Mouse (Mus musculus) embryonic facial prominence, embryonic 14.5 days (tissue): ENCODE measurements around the gene Ppp2r5c. TPM values are rescaled to one million over a fixed set of nuclear protein-coding genes. Genes with fewer than 3 reads are reported as not detected.

Source experiments
- ATAC-seq: fragments of 200-750 bp; cut with Nextera tagmentation; 2 replicates; pipeline ENCODE4 v1.8.0; 2017; ENCODE audit warnings: low read depth, moderate number of reproducible peaks, moderate TSS enrichment
- DNase-seq: peaks from one replicate; pipeline ENCODE4 v3.0.0-alpha.2; 2015; ENCODE audit warnings: low spot score
- H3K27ac ChIP-seq: fragments of 300-500 bp; sonication (generic); replicated peaks from 2 replicates; pipeline ENCODE4 v1.5.1; 2014; ENCODE audit warnings: low read depth, mild to moderate bottlenecking, low read length, moderate library complexity
- H3K27me3 ChIP-seq: fragments of 300-500 bp; sonication (generic); replicated peaks from 2 replicates; pipeline ENCODE4 v1.6.1; 2014; ENCODE audit warnings: low read length; ENCODE audit not compliant: control insufficient read depth, insufficient read depth
- H3K36me3 ChIP-seq: fragments of 300-500 bp; sonication (generic); 2 replicates; pipeline ENCODE4 v1.6.1; 2014; ENCODE audit warnings: low read length, mixed read lengths; ENCODE audit not compliant: control insufficient read depth, insufficient read depth
- H3K4me1 ChIP-seq: fragments of 300-500 bp; sonication (generic); 2 replicates; pipeline ENCODE4 v1.6.1; 2014; ENCODE audit warnings: antibody characterized with exemption, low read length; ENCODE audit not compliant: control insufficient read depth, insufficient read depth
- H3K4me2 ChIP-seq: fragments of 300-500 bp; sonication (generic); 2 replicates; pipeline ENCODE4 v1.6.1; 2014; ENCODE audit warnings: low read depth, mild to moderate bottlenecking, low read length, moderate library complexity, mixed read lengths
- H3K4me3 ChIP-seq: fragments of 300-500 bp; sonication (generic); 2 replicates; pipeline ENCODE4 v1.5.1; 2014; ENCODE audit warnings: low read depth, mild to moderate bottlenecking, low read length
- H3K9ac ChIP-seq: fragments of 300-500 bp; sonication (generic); 2 replicates; pipeline ENCODE4 v1.6.1; 2014; ENCODE audit warnings: low read depth, mild to moderate bottlenecking, low read length, moderate library complexity, mixed read lengths
- H3K9me3 ChIP-seq: fragments of 300-500 bp; sonication (generic); 2 replicates; pipeline ENCODE4 v1.6.1; 2016; ENCODE audit warnings: low read length; ENCODE audit not compliant: control insufficient read depth
- WGBS: fragments of 180-500 bp; shearing (Covaris S2); extraction: QIAGEN DNeasy Blood & Tissue Kit; methylation state at CpG from one replicate; pipeline ENCODE4 v1.1.7; 2014; 5-methylcytosine and 5-hydroxymethylcytosine counted together
- polyA plus RNA-seq: library from polyadenylated mRNA; unstranded; fragments of >200 nt; fragmentation: Nextera tagmentation; extraction: Ambion mirVana; gene quantifications from 2 replicates; pipeline ENCODE4 v1.2.1, GENCODE M21; 2014

Ppp2r5c gene
- polyA plus RNA-seq, 1 experiment from 2014 or later = 133 TPM

DNA sequence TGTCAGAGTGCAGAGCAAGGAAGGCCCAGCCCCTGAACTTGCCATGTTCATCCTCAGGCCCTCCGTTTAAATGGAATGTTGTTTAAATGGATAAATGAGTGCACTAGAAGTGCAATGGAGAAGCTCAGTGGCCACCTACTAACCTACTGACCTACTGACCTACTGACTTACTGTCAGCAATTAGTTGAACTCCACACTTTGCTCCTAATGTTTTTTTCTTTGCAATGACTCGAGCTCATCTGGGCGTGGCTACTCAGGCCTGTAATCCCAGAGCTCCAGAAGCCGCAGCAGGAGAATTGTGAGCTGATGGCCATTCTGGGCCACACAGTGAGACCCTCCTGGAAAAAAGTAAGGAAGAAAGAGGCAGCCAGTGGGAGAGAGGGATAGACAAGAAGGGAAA is 129.0 kb downstream of the Ppp2r5c start:
- 74% methylated on average over 4 of the region's 4 CpGs for WGBS
- H3K27ac ChIP-seq = no peak overlapping the region
- no peaks in the 10 kb centered on the region for H3K9me3 ChIP-seq
- H3K4me1 ChIP-seq = no peaks in the 10 kb centered on the region
- no peak overlapping the region for H3K4me3 ChIP-seq
- H3K27me3 ChIP-seq = no peaks in the 10 kb centered on the region
- H3K4me2 ChIP-seq = no peak overlapping the region
- no peak overlapping the region for H3K9ac ChIP-seq
- no peak for ATAC-seq
- no peak for DNase-seq
- peaks cover 66% of the 10 kb centered on the region; the same call in 1 of the 2 replicates for H3K36me3 ChIP-seq

DNA sequence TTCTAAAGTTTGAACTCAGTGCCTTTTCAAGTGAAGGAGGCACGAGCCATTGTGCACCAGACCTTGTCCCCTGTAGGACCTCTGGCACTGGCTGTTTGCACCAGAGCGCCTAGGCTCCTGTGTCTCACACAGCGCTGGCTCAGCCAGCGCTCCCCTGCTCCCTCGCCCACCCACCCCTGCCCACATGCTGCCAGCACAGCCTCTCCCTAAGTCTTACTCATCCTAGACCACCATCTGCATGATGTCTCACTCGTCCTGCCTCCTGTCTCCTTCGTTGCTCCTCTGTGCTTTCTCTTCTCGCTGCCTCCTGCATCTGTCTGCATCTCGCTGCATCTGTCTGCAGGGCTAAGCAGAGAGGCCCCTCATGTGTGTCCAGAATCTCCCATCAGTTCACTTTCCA is 131.4 kb downstream of the Ppp2r5c start:
- 85% methylated on average over 9 of the region's 9 CpGs for WGBS
- Histone ChIP-seq H3K9me3 (no peaks in the 10 kb centered on the region), H3K27ac (no peak overlapping the region), H3K36me3 (peaks cover 47% of the 10 kb centered on the region; the same call in 1 of the 2 replicates), H3K27me3 (no peaks in the 10 kb centered on the region), H3K4me2 (no peak overlapping the region), H3K4me1 (no peaks in the 10 kb centered on the region), H3K4me3 (no peak overlapping the region), H3K9ac (no peak overlapping the region)
- DNase-seq (no peak), ATAC-seq (no peak)

DNA sequence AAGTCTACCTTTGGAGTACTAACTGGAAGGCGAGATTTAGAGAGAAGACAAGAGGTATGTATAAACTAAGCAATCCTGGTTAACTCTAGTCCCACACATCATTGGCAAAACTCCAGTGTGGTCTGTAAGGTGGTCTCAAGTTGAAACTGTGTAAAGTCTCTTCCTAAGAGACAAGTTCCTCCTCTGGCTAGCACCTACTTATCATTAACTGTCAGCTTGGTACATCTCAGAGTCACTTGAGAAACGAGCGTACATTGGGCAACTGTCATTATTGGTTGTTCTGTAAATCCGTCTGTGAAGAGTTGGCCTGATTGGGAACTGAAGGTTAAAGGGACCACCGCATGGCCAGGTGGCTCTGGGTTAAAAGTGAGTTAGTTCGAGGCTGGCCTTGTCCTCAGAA is 141.7 kb downstream of the Ppp2r5c start:
- H3K4me3 ChIP-seq = no peak overlapping the region
- H3K27ac ChIP-seq = no peak overlapping the region
- 80% methylated on average over 6 of the region's 6 CpGs for WGBS
- no peaks in the 10 kb centered on the region for H3K9me3 ChIP-seq
- H3K4me2 ChIP-seq = no peak overlapping the region
- no peaks in the 10 kb centered on the region for H3K27me3 ChIP-seq
- 0 out of 2 replicates have a peak, but pooled peaks cover 8% of the 10 kb centered on the region for H3K4me1 ChIP-seq
- ATAC-seq (no peak), DNase-seq (no peak)
- no peaks in the 10 kb centered on the region for H3K36me3 ChIP-seq
- H3K9ac ChIP-seq = no peak overlapping the region

DNA sequence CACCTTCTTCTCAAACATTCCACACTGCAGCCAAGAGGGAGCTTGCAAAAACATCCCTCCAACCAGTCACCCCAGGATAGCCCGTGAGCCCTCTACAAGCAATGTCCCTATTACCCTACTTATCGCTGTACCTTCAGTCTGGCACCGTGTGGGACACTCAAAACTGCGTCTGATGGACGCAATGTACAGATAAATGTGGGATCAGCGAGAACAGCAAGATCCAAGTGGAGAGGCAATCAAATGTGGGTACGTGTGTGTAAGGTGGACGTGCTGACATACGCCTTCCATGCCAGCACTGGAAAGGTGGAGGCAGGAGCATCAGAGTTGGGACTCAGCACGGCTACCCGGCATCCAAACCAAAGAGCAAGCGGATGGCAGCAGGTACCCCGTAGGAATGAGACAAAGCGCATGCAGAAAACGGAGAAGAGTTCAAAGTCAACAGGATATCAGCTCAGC is 143.9 kb downstream of the Ppp2r5c start:
- WGBS = 3% methylated on average over 15 of the region's 15 CpGs
- ATAC-seq = peak; percentile 20

DNA sequence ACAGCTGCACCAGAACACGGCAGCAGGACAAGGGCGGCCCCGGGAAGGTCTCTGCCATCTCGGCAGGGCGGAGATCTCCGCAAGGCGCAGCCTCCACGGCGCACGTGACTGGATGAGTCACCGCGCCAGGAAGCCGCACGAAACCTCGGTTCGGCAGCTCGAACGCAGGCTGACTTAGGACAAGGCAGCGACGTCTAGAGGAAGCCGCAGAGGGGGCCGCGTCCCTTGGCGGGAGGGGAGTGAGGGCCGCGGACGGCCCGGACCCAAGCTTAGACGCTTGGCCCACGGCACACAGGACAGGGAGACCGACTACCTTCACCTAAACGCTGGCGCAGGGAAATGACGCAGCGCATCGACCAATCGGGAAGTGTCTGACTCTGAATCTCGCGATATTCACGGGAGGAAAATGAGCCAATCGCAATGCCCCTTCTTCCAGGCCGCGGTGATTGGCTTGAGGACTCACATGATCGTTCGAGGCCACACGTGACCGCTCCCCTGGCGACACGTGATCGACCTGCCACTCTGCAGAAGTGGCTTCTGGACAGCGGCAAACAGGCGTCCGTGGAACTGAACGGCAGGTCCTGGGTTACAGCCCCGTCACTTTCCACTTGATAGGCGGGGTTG is 144.5 kb downstream of the Ppp2r5c start:
- DNase-seq = peak; percentile 100
- H3K27me3 ChIP-seq = no peaks in the 10 kb centered on the region
- 0 out of 2 replicates have a peak, but pooled peaks cover 8% of the 10 kb centered on the region for H3K4me1 ChIP-seq
- peak overlapping the region; percentile 77 for H3K4me3 ChIP-seq
- H3K36me3 ChIP-seq = no peaks in the 10 kb centered on the region
- H3K9ac ChIP-seq = peak overlapping the region; percentile 85
- peak overlapping the region; percentile 93 for H3K27ac ChIP-seq
- under 1% methylated on average over 54 of the region's 56 CpGs for WGBS
- peak; percentile 96 for ATAC-seq
- peak overlapping the region; percentile 98 for H3K4me2 ChIP-seq
- no peaks in the 10 kb centered on the region for H3K9me3 ChIP-seq

More for the DNA sequence above, 143.9 kb downstream of the Ppp2r5c start:
- peak overlapping the region; percentile 98 for H3K4me2 ChIP-seq
- no peaks in the 10 kb centered on the region for H3K36me3 ChIP-seq
- peak overlapping the region; percentile 93 for H3K27ac ChIP-seq
- H3K27me3 ChIP-seq = no peaks in the 10 kb centered on the region
- DNase-seq = no peak
- H3K9ac ChIP-seq = peak overlapping the region; percentile 85
- no peaks in the 10 kb centered on the region for H3K9me3 ChIP-seq
- 0 out of 2 replicates have a peak, but pooled peaks cover 8% of the 10 kb centered on the region for H3K4me1 ChIP-seq
- H3K4me3 ChIP-seq = peak overlapping the region; percentile 77

DNA sequence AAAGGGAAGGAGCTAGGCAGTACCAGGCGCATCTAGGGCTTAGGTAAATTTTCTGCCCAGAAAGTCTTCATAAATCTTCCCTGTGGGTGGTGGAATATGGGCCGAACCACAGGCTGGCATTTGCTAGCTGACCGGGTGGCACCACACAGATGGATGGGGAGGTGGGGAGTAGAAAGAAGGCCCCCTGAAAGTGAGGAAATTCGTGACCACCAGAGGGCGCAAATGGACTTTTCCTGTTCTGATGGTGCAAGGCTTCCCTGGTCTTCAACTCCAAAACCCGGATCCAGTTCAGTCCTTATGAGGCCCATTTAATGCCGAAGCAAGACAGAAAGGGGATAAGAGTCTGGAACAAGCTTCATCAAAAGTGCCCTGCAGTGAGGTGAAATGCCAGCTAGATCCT is 151.6 kb downstream of the Ppp2r5c start:
- WGBS = 11% methylated on average over 7 of the region's 7 CpGs
- Histone ChIP-seq H3K9me3 (no peaks in the 10 kb centered on the region), H3K27ac (no peak overlapping the region), H3K4me3 (no peak overlapping the region), H3K36me3 (no peaks in the 10 kb centered on the region), H3K27me3 (no peaks in the 10 kb centered on the region), H3K4me2 (no peak overlapping the region), H3K9ac (peak overlapping the region; percentile 16; the same call in 1 of the 2 replicates), H3K4me1 (peaks cover 17% of the 10 kb centered on the region; the same call in 1 of the 2 replicates)
- no peak for ATAC-seq
- peak; percentile 65 for DNase-seq

DNA sequence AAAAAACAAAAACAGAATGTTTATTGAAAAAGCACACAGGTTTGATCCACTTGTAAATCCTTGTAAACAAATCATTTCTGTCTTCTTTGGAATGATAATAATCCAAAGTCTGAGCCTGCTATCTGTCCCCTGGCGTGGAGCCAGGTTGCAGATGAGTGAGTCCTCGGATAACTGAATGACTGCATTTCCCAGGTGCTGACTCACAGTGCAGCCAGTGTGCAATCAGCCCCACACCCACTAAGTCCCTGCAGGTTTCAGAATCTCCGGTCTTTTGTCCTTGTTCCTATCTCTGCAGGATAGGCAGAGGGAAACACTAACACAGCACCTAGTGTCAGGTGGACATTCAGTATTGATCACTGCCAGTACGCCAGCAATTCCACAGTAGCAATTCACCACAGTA is 152.9 kb downstream of the Ppp2r5c start:
- WGBS = 63% methylated on average over 4 of the region's 4 CpGs
- Histone ChIP-seq H3K9ac (no peak overlapping the region), H3K36me3 (no peaks in the 10 kb centered on the region), H3K4me3 (no peak overlapping the region), H3K27ac (no peak overlapping the region), H3K4me1 (peaks cover 22% of the 10 kb centered on the region; the same call in 1 of the 2 replicates), H3K9me3 (no peaks in the 10 kb centered on the region), H3K27me3 (no peaks in the 10 kb centered on the region), H3K4me2 (no peak overlapping the region)
- DNase-seq (no peak), ATAC-seq (no peak)

DNA sequence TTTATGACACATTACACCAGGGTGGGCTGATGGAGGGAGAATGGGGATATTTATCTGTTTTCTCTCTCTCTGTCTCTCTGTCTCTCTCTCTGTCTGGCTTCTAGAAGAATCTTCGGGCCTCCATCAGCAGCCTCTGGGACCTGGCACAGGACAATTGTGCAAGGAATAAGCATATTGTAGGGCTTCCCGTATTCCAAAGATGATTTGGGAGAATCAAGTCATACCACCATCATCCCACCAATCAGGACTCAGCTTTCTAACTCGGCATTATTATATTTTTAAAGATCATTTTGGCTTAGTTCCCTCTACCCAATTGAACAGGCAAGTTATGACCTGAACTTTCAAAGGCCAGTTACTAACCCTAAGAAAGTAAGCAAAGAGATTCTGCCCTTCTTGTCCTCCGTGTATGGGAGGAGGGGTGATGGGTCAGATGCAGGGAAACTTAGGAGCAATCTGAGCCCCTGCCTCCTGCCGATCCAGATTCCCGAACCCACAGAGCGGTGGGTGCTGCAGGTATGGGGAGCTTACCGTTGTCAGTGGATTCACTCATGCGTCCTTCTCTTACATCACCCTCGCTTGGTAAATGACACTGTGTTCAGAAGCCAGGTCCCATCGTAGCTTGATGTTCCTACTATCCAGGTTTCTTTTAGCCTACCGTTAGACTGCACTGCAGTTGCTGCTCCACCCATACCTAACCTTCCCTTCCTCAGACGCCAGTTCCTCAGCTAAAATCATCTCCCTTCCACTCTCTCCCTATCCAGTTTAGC is 153.5 kb downstream of the Ppp2r5c start:
- Histone ChIP-seq H3K36me3 (no peaks in the 10 kb centered on the region), H3K4me3 (peak overlapping the region; percentile 99), H3K9me3 (no peaks in the 10 kb centered on the region), H3K27ac (no peak overlapping the region), H3K9ac (peak overlapping the region; percentile 97), H3K4me1 (peaks cover 22% of the 10 kb centered on the region; the same call in 1 of the 2 replicates), H3K27me3 (no peaks in the 10 kb centered on the region), H3K4me2 (peak overlapping the region; percentile 78)
- 59% methylated on average over 13 of the region's 13 CpGs for WGBS
- DNase-seq (no peak), ATAC-seq (peak; percentile 2; the same call in 1 of the 2 replicates)
